Mouse (Mus musculus): ENCODE measurements around the gene D17H6S53E. TPM values are rescaled to one million over a fixed set of nuclear protein-coding genes. Genes with fewer than 3 reads are reported as not detected.

Gene D17H6S53E
- polyA plus RNA-seq, 1 experiment from 2014 or later, result 6.0 TPM

- 83% methylated on average over 12 of the region's 12 CpGs for WGBS
These were observed 29.6 kb upstream of the D17H6S53E start for GRCm38 (mm10) chr17:35096597-35096996.

GRCm38 (mm10) chr17:35097164-35097655, 29.0 kb upstream of the D17H6S53E start:
- H3K36me3 ChIP-seq (ENCODE audit: control insufficient read depth, insufficient read depth, low read length), result peaks cover 95% of the 10 kb centered on the region
- WGBS, result 66% methylated on average over 12 of the region's 12 CpGs
- H3K4me3 ChIP-seq (replicated peaks; ENCODE audit: low read depth, low read length), result no peak overlapping the region
- no peaks in the 10 kb centered on the region for H3K4me1 ChIP-seq (ENCODE audit: control insufficient read depth, insufficient read depth, low read length)
- H3K9ac ChIP-seq (replicated peaks; ENCODE audit: low read length), result no peak overlapping the region
- no peaks in the 10 kb centered on the region for H3K9me3 ChIP-seq (ENCODE audit: control insufficient read depth, low read length)
- no peak overlapping the region for H3K4me2 ChIP-seq (ENCODE audit: low read length)
- H3K27me3 ChIP-seq (ENCODE audit: control insufficient read depth, insufficient read depth, low read length), result no peaks in the 10 kb centered on the region
- ATAC-seq (ENCODE audit: low FRiP score, low TSS enrichment) (no peak), DNase-seq (no peak)
- no peak overlapping the region for H3K27ac ChIP-seq (replicated peaks; ENCODE audit: low read depth, low read length)

More at GRCm38 (mm10) chr17:35096597-35096996, 29.6 kb upstream of the D17H6S53E start:
- H3K27me3 ChIP-seq (ENCODE audit: control insufficient read depth, insufficient read depth, low read length), result no peaks in the 10 kb centered on the region
- no peak overlapping the region for H3K4me3 ChIP-seq (replicated peaks; ENCODE audit: low read depth, low read length)
- no peak overlapping the region for H3K4me2 ChIP-seq (ENCODE audit: low read length)
- no peaks in the 10 kb centered on the region for H3K9me3 ChIP-seq (ENCODE audit: control insufficient read depth, low read length)
- H3K27ac ChIP-seq (replicated peaks; ENCODE audit: low read depth, low read length), result no peak overlapping the region
- H3K36me3 ChIP-seq (ENCODE audit: control insufficient read depth, insufficient read depth, low read length), result peaks cover 94% of the 10 kb centered on the region
- no peak for DNase-seq
- ATAC-seq (ENCODE audit: low FRiP score, low TSS enrichment), result no peak
- H3K4me1 ChIP-seq (ENCODE audit: control insufficient read depth, insufficient read depth, low read length), result no peaks in the 10 kb centered on the region
- H3K9ac ChIP-seq (replicated peaks; ENCODE audit: low read length), result no peak overlapping the region

- H3K36me3 ChIP-seq (ENCODE audit: control insufficient read depth, insufficient read depth, low read length), result peaks cover 93% of the 10 kb centered on the region
- H3K9me3 ChIP-seq (ENCODE audit: control insufficient read depth, low read length), result no peaks in the 10 kb centered on the region
- H3K4me1 ChIP-seq (ENCODE audit: control insufficient read depth, insufficient read depth, low read length), result no peaks in the 10 kb centered on the region
- H3K9ac ChIP-seq (replicated peaks; ENCODE audit: low read length), result no peak overlapping the region
- H3K27me3 ChIP-seq (ENCODE audit: control insufficient read depth, insufficient read depth, low read length), result no peaks in the 10 kb centered on the region
- ATAC-seq (ENCODE audit: low FRiP score, low TSS enrichment) (no peak), DNase-seq (no peak)
- H3K4me3 ChIP-seq (replicated peaks; ENCODE audit: low read depth, low read length), result no peak overlapping the region
- H3K4me2 ChIP-seq (ENCODE audit: low read length), result no peak overlapping the region
- no peak overlapping the region for H3K27ac ChIP-seq (replicated peaks; ENCODE audit: low read depth, low read length)
- 67% methylated on average over 10 of the region's 10 CpGs for WGBS
These were observed 25.9 kb upstream of the D17H6S53E start for GRCm38 (mm10) chr17:35100196-35100765.

GRCm38 (mm10) chr17:35101161-35101560, 25.0 kb upstream of the D17H6S53E start:
- ATAC-seq (ENCODE audit: low FRiP score, low TSS enrichment) (no peak), DNase-seq (no peak)
- Histone ChIP-seq H3K9ac (replicated peaks; ENCODE audit: low read length) (no peak overlapping the region), H3K36me3 (ENCODE audit: control insufficient read depth, insufficient read depth, low read length) (peaks cover 85% of the 10 kb centered on the region), H3K9me3 (ENCODE audit: control insufficient read depth, low read length) (no peaks in the 10 kb centered on the region), H3K27me3 (ENCODE audit: control insufficient read depth, insufficient read depth, low read length) (no peaks in the 10 kb centered on the region), H3K4me2 (ENCODE audit: low read length) (no peak overlapping the region), H3K27ac (replicated peaks; ENCODE audit: low read depth, low read length) (no peak overlapping the region), H3K4me1 (ENCODE audit: control insufficient read depth, insufficient read depth, low read length) (0 out of 2 replicates have a peak, but pooled peaks cover 3% of the 10 kb centered on the region), H3K4me3 (replicated peaks; ENCODE audit: low read depth, low read length) (no peak overlapping the region)
- 89% methylated on average over 11 of the region's 11 CpGs for WGBS

GRCm38 (mm10) chr17:35102299-35102698, 23.9 kb upstream of the D17H6S53E start:
- 79% methylated on average over 8 of the region's 8 CpGs for WGBS
- Histone ChIP-seq H3K9ac (replicated peaks; ENCODE audit: low read length) (no peak overlapping the region), H3K4me3 (replicated peaks; ENCODE audit: low read depth, low read length) (no peak overlapping the region), H3K4me1 (ENCODE audit: control insufficient read depth, insufficient read depth, low read length) (0 out of 2 replicates have a peak, but pooled peaks cover 3% of the 10 kb centered on the region), H3K9me3 (ENCODE audit: control insufficient read depth, low read length) (no peaks in the 10 kb centered on the region), H3K27me3 (ENCODE audit: control insufficient read depth, insufficient read depth, low read length) (no peaks in the 10 kb centered on the region), H3K36me3 (ENCODE audit: control insufficient read depth, insufficient read depth, low read length) (peaks cover 74% of the 10 kb centered on the region), H3K4me2 (ENCODE audit: low read length) (no peak overlapping the region), H3K27ac (replicated peaks; ENCODE audit: low read depth, low read length) (no peak overlapping the region)
- no peak for ATAC-seq (ENCODE audit: low FRiP score, low TSS enrichment)
- no peak for DNase-seq

- H3K4me1 ChIP-seq (ENCODE audit: control insufficient read depth, insufficient read depth, low read length), result 0 out of 2 replicates have a peak, but pooled peaks cover 3% of the 10 kb centered on the region
- no peaks in the 10 kb centered on the region for H3K9me3 ChIP-seq (ENCODE audit: control insufficient read depth, low read length)
- H3K4me2 ChIP-seq (ENCODE audit: low read length), result no peak overlapping the region
- H3K4me3 ChIP-seq (replicated peaks; ENCODE audit: low read depth, low read length), result no peak overlapping the region
- no peak overlapping the region for H3K9ac ChIP-seq (replicated peaks; ENCODE audit: low read length)
- no peaks in the 10 kb centered on the region for H3K27me3 ChIP-seq (ENCODE audit: control insufficient read depth, insufficient read depth, low read length)
- ATAC-seq (ENCODE audit: low FRiP score, low TSS enrichment), result no peak
- peaks cover 67% of the 10 kb centered on the region for H3K36me3 ChIP-seq (ENCODE audit: control insufficient read depth, insufficient read depth, low read length)
- H3K27ac ChIP-seq (replicated peaks; ENCODE audit: low read depth, low read length), result no peak overlapping the region
- WGBS, result 70% methylated on average over 6 of the region's 6 CpGs
- DNase-seq, result no peak
These were observed 22.9 kb upstream of the D17H6S53E start for GRCm38 (mm10) chr17:35103221-35103690.

- DNase-seq, result no peak
- Histone ChIP-seq H3K4me2 (ENCODE audit: low read length) (no peak overlapping the region), H3K27ac (replicated peaks; ENCODE audit: low read depth, low read length) (no peak overlapping the region), H3K36me3 (ENCODE audit: control insufficient read depth, insufficient read depth, low read length) (peaks cover 59% of the 10 kb centered on the region), H3K9ac (replicated peaks; ENCODE audit: low read length) (no peak overlapping the region), H3K27me3 (ENCODE audit: control insufficient read depth, insufficient read depth, low read length) (no peaks in the 10 kb centered on the region), H3K9me3 (ENCODE audit: control insufficient read depth, low read length) (no peaks in the 10 kb centered on the region), H3K4me1 (ENCODE audit: control insufficient read depth, insufficient read depth, low read length) (0 out of 2 replicates have a peak, but pooled peaks cover 3% of the 10 kb centered on the region), H3K4me3 (replicated peaks; ENCODE audit: low read depth, low read length) (no peak overlapping the region)
- WGBS, result 93% methylated on average over 7 of the region's 7 CpGs
- no peak for ATAC-seq (ENCODE audit: low FRiP score, low TSS enrichment)
These were observed 22.1 kb upstream of the D17H6S53E start for GRCm38 (mm10) chr17:35104079-35104478.

- no peaks in the 10 kb centered on the region for H3K9me3 ChIP-seq (ENCODE audit: control insufficient read depth, low read length)
- H3K36me3 ChIP-seq (ENCODE audit: control insufficient read depth, insufficient read depth, low read length), result peaks cover 52% of the 10 kb centered on the region
- H3K9ac ChIP-seq (replicated peaks; ENCODE audit: low read length), result no peak overlapping the region
- no peak overlapping the region for H3K27ac ChIP-seq (replicated peaks; ENCODE audit: low read depth, low read length)
- no peak overlapping the region for H3K4me3 ChIP-seq (replicated peaks; ENCODE audit: low read depth, low read length)
- WGBS, result 71% methylated on average over 6 of the region's 6 CpGs
- 0 out of 2 replicates have a peak, but pooled peaks cover 3% of the 10 kb centered on the region for H3K4me1 ChIP-seq (ENCODE audit: control insufficient read depth, insufficient read depth, low read length)
- no peak overlapping the region for H3K4me2 ChIP-seq (ENCODE audit: low read length)
- H3K27me3 ChIP-seq (ENCODE audit: control insufficient read depth, insufficient read depth, low read length), result no peaks in the 10 kb centered on the region
- DNase-seq (no peak), ATAC-seq (ENCODE audit: low FRiP score, low TSS enrichment) (no peak)
These were observed 21.4 kb upstream of the D17H6S53E start for GRCm38 (mm10) chr17:35104754-35105153.
